Mouse (Mus musculus): ENCODE data around the gene Teddm3. TPM values are rescaled to one million over a fixed set of nuclear protein-coding genes. Genes with fewer than 3 reads are reported as not detected.
"Not testable (repeated sequence)": the region's sequence is repeated elsewhere in the genome, so short reads cannot be mapped to it uniquely, and the experiment has no call there.

The Teddm3 gene
- total RNA-seq (2015; ENCODE audit: low replicate concordance), result not detected in 2 replicates
- total RNA-seq (2017; ENCODE audit: low replicate concordance), result not detected in 2 replicates

DNA sequence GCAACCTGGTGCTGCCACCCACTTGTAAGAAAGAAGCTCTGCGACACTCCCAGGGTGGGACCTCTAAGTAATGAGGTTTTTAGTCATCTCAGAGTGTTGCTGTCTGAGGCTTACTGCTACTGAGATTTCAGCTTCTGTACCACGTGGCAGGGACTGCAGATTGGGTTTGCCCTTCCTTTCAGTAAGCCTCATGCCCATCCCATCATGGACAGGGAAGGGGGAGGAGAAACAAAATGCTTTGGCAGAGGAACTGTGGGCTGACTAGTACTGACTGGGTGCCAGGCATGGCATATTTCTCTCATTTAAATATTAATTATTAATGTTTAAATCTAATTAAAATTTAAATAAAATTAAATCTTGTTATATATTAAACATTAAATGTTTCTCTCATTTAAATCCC is at the start of gene Teddm3:
Gene Teddm3, minus strand, starts transcription at position 101 of the 400 bp plus-strand sequence.
- not testable (repeated sequence) for ATAC-seq (replicated peaks; ENCODE audit: low FRiP score, poor library complexity, severe bottlenecking)

DNA sequence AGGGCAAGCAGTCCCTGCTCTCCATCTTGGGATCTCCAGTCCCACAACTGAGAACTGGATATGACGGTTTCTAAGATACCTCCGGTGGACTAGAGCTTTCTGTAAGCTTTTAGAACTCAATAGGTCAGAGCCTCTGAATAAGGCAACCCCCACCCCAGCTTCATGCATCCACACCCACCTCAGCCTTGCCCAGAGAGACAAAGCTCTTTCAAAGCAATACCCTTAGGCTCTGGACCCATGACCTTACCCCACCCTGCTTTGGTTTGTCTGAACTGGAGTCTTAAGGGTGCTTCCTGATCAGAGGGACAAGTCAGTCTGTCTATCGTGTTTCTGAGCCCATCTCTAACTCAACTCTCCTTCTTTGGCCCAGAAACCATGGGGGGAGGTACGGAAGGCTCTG is 48.9 kb upstream of the Teddm3 start:
- ATAC-seq (replicated peaks; ENCODE audit: low FRiP score, poor library complexity, severe bottlenecking), result no peak

DNA sequence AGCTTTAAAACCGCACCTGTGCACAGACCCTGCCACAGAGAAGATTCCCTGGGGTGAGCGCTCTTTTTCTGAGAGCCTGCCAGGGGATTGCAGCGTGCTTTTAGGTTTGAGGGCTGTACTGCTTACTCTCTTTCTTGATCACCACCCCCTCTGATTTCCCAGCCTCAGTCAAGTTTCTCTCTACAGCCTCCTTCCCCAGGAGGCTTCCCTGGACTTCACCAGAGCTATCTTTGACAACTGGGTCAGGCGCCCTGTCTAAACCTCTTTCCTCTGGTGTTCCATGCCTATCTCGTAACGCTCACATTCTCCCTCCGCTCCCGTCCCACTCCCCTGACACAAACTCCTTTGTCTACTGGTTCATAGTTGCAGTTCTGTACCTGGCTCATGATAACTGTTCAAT is 45.6 kb upstream of the Teddm3 start:
- no peak for ATAC-seq (replicated peaks; ENCODE audit: low FRiP score, poor library complexity, severe bottlenecking)

DNA sequence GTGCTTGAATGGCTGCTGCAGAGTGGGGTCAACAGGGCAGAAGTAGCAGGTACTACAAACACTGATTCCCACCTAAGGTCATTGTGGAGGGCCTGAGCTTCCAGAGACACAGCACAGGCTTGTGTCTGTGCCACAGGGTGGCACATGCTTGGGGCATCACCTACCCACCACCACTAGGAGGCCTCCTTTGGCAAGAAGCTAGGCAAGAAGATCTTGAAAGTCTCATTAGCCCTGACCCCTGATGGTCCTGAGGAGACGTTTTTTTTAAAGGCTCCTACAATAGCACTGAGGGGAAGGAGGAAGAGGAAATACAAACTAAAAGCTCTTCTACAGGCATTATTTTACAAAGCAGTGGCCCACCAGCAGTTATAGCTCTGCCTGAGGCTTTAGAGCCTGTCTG is 44.7 kb upstream of the Teddm3 start:
- ATAC-seq (replicated peaks; ENCODE audit: low FRiP score, poor library complexity, severe bottlenecking), result no peak

DNA sequence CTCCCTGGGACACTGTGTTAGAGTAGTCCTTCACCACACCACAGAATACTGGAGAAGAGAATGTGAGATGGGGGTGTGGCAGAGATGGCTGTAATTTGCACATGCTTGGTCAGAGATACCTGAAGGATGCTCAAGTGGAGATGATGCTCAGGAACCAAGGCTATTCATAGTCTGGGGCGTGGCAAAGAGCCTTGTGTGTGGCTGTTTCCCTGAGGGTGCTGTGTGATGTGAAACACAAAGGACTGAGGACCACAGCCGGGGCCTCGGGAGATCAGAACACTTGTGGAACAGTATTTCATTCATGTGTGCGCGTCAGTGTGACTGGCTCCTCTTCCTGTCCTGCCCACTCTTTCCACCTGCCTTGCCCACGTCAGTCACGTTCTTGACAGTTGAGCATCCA is 44.2 kb upstream of the Teddm3 start:
- no peak for ATAC-seq (replicated peaks; ENCODE audit: low FRiP score, poor library complexity, severe bottlenecking)

DNA sequence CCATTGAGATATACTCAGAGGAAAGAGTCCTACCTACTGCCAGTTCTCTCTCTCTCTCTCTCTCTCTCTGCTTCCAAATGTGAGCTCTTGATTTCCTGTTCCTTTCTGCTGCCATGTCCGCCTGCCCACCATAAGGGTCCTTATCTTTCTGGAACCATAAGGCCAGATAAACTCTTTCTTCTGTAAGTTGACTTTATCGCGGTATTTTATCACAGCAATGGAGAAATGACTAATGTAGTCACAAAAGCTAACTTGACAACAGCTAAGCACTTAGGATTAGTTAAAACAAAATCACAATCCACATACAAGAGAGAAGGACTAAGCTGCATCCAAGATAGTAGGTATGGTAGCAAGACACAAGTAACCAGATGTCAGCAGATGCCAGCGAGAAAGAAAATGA is 43.7 kb upstream of the Teddm3 start:
- ATAC-seq (replicated peaks; ENCODE audit: low FRiP score, poor library complexity, severe bottlenecking), result no peak

DNA sequence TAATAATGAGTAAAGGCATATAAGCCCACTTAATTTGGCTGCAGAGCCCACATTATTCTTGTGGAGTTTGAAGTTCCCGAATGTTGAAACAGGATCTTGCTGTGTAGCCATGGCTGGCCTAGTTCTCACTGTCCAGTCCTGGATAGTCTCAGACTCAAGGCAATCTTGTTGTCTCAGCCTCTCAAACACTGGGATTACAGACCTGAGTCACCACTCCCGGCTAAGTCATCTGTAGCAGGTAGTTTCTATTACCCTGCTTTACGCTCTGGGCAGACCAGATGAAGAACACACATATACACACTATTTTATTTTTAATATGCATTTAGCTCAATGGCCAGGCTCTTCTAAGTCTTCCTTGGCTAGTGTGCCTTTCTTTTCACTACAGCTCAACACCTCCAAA is 42.8 kb upstream of the Teddm3 start:
- no peak for ATAC-seq (replicated peaks; ENCODE audit: low FRiP score, poor library complexity, severe bottlenecking)

DNA sequence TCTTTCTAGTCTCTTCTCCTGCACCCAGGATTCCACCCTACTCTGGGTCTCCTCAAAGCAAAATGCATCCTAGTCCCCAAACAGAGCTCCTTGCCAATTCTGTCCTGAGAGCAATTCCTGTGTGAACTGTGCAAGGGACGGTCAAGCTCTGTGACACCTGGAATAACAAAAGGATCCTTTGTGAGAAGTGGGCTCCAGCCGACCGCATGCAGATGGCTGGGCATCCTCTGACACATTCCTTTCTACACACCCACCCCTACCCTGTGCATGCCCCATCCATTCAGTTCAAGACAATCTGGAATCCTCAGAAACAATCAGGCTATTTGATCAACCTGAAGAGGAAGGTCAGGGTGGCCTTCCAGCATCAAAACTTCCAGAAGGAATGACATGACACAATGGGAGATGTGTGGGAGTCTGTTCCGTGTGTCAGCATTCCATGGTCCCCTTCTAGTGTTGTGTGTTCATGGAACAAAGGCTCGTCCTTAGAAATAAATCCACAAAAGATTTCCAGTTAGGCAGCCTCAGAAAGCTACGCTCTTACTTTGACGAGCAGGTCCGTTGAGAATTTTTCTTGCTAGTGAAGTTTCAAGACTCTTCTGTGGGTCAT is 41.6 kb upstream of the Teddm3 start:
- ATAC-seq (replicated peaks; ENCODE audit: low FRiP score, poor library complexity, severe bottlenecking), result no peak

DNA sequence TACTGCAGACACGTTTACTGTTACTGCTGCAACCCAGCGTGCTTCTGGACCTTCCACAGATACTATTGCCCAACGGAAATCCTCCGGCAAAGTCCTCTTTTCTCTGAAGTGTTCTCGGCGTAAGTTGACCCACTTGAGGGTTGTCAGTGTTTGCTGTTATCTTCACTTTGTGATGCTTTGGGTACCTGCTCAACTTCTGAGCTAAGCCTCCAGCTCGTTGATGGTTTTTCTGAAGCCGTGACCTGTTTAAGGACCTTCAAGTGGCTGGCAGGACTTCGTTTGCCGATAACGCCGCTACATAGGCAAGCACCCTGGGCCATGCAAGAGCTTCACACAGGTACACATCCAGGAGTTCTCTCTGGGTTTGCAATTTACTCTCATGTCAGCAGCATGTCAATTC is 40.4 kb upstream of the Teddm3 start:
- ATAC-seq (replicated peaks; ENCODE audit: low FRiP score, poor library complexity, severe bottlenecking), result no peak

DNA sequence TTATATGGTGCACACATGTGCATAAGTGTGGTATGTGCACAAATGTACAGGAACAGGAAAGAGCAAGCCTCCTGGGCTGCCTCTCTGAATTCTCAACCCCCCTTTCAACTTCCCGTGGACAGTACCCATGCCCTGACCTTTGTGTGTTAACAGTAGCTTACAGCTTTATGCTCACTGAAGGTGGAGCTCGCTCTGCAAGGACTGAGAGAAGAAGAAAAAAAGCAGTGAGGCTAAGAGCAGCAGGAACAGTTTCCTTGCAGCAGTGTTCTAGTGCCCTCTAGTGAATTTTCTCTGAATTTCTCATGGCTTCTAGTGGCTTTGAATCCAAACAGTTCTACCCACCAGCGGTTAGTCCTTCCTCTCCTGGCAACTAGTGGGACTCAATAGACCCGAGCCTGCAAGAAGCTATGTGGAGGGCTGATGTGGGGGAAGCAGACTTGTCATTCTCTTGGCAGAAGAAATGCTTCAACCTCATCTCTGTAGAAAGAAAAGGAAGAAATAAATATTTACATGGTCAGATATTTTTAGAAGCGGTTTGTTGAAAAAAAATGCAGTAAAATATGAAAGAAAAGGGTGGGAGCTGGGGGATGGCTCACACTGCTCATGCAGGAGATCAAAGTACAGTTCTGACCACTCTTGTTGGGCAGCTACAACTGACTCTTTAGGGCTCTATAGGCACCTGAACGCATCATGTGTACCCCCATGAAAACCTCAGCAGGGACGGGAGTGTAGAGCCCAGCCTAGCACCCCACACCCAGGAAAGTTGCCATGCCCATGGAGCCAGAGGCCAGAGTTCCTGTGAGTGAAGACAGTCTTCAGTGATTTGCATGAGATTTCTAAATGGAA is 38.9 kb upstream of the Teddm3 start:
- ATAC-seq (replicated peaks; ENCODE audit: low FRiP score, poor library complexity, severe bottlenecking), result no peak

DNA sequence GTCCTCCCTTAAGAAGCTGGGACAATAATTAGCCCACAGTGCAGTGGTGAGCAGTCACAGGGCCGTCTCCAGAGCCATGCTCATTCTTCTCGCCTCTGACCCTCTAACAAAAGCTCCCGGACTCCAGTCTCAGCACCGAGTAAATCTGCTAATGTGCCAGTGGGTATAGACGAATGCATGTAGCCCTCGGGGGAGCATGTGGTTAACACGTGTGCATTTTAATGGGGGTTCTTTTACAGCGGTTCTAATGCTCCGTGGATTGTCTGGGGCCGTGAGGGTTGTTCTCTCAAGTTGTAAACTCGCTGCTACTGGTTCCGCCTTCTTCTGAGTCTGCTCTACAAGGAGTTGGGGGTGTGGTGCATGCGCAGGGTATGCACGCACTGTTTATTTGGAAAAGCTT is 37.8 kb upstream of the Teddm3 start:
- ATAC-seq (replicated peaks; ENCODE audit: low FRiP score, poor library complexity, severe bottlenecking), result no peak

DNA sequence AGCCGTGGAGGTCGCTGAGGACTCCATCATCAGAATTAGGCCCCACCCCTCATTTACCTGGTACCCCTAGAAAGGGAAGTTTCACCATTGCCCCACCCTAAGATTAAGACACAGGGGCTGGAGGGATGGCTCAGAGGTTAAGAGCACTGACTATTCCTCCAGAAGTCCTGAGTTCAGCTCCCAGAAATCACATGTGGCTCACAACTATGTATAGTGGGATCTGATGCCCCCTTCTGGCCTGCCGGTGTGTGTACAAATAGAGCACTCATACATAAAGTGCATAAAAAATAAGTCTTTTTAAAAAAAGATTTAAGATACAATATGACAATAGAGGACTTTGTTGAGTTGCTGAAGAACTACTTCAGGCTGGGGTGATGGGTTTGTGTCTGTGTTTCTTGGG is 34.5 kb upstream of the Teddm3 start:
- no peak for ATAC-seq (replicated peaks; ENCODE audit: low FRiP score, poor library complexity, severe bottlenecking)

DNA sequence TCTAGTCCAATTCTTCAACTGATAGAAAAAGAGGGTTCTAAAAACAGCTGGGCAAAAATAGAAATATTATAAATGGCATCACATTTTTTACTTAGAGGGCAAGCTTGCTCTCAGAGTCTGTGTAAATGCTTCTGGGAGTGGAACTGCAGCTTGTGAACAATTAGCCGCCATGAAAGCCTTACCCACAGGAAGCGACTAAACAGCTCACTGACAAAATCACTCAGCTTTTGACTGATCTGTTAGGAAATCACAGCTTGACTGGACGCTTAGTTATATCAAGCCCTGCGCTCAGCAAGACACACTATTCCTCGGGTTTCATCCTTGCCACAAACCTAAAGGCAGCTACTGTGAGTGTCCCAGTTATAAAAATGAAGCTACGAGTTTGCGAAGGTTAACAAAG is 33.8 kb upstream of the Teddm3 start:
- no peak for ATAC-seq (replicated peaks; ENCODE audit: low FRiP score, poor library complexity, severe bottlenecking)

DNA sequence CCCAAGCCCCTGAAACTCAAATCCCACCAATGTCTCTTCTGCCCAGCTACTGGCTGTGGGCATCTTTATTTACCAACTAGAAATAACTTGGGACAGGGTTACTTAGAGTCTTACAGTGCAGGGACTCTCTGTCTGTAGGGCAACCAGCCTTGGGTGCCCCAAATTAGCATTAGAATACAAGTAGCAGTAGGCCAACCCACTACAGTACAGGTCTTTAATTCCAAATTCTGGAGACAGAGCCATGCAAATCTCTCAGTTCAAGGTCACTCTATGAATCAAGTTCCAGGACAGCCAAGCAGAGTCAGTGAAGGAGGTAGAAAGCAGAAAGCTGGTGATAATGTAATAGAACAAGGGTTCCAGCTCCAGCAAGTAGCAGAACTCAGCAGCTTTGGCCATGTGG is 30.9 kb upstream of the Teddm3 start:
- ATAC-seq (replicated peaks; ENCODE audit: low FRiP score, poor library complexity, severe bottlenecking), result no peak

DNA sequence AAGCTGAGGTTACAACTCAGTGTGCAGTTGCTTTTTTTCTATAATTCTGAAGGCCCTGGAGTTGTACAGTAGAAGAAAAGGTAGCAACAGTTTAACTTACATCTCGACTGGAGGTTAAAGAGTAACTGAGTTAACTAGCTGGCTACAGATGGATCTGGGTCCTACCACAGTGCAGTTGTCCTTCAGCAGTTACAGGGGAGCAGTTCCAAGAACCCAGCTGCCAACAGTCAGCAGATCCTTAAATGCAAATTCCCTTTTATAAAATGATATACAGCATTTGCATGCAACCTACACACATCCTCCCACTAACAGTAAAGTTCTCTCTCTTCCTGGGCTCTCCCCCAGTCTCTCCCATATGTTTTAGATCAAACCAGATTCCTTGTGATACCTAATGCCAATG is 28.3 kb upstream of the Teddm3 start:
- ATAC-seq (replicated peaks; ENCODE audit: low FRiP score, poor library complexity, severe bottlenecking), result no peak

DNA sequence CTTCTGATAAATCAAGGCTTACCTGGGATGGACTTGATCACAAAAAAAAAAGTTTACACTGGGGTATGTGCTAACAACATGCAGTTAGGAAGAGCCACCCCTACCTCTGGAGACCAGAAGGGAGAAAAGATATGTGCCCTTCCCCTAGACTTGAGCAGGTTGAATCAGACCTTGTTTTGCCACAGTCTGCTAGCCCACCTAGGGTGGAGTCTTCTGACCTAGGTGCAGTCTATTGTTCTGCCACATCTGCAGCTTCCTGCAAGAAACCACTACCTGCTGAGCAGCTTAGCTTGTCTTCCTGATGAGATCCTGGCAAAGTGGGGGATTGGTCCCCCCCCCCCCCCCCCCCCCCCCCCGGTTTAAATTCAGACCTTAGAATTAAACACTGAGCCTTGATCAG is 21.4 kb upstream of the Teddm3 start:
- no peak for ATAC-seq (replicated peaks; ENCODE audit: low FRiP score, poor library complexity, severe bottlenecking)

DNA sequence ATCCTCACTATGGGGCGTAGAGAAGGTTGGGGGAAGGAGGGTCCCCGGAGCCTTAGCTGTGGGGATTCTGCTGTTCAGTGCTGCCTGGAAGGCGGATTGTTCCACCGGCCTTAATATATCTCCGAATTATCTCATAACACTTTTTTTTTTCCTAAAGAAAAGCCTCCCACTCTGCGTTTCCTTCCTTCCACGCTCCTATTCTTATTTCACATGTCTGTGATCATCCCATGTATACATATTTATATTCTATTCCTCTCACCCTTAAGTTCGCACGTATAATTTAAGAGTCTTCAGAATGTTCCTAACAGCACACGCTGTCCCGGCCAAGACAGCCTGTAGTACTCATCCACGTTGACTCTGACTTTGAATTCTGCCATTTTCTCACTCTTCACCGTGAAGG is 14.9 kb upstream of the Teddm3 start:
- ATAC-seq (replicated peaks; ENCODE audit: low FRiP score, poor library complexity, severe bottlenecking), result no peak

DNA sequence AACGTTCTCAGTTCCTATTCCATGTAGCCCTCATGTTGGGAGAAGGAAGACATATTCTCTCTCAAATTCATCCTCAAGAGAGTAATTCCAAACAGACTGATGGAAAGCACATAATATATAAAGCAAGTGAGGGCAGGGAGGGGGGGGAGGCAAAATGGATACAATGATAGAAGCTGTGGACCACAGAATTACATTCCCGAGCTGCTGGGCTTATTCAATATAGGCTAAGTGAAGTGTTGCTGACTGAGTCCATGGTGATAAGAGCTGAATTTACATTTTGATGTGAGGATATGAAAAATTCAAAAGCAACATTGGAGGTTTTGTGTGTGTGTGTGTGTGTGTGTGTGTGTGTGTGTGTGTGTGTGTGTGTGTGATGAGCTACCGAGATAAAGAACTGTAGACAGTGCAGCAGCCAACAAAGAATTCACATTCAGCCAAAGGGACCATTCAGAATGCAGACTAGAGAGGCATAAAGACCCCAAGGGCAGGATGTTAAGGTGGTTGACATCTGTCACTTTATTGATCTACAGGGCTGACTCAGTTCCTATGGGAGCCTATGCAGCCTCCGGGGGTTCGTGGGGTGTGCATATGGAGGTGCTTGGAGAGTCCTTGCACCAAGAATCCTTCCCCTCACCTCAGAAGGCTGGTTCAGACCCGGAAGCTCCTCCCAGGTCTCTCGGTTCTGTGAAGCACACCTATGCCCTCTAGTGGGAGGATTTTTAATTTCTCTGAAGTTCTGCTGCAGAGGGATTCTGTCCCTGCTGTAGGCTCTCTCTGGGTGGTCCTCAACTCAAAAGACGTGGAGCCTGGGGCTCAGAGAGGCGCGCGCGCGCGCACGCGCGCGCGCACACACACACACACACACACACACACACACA is 11.8 kb upstream of the Teddm3 start:
- not testable (repeated sequence) for ATAC-seq (replicated peaks; ENCODE audit: low FRiP score, poor library complexity, severe bottlenecking)

DNA sequence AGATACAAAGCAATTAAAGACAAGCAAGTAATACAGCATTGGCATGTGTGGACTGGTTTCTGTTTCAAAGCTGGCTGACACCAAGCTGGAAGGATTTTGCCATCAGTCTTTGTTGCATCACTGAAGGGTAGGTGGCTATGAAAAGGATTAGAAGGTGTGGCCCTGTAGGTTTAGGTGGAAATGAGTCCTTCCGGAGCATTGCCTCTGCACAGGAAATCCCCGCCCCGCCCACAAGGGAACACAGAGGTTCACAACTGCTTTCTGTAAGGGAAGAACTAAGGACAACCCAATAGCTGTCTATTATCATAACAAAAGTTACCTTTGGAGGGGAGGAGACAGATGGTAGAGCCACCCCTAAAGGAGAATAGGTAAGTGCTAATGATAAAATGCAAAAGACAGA is 9.6 kb upstream of the Teddm3 start:
- not testable (repeated sequence) for ATAC-seq (replicated peaks; ENCODE audit: low FRiP score, poor library complexity, severe bottlenecking)

DNA sequence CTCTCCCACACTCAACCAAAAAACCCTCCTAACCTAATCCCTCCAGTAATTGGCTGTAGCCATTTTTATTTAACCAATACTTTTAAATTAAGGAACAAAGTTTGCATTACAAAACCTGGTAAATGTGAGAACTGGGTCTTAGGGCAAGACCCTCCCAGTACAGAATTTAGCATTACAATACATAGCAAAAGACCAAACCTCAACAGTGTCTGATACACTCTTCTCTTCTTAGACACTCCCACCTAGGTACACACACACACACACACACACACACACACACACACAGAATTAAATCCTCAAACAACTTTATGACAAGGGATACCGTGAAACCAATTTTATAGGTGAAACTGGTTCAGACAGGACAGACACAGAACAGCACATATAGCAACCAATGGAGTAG is 5.4 kb upstream of the Teddm3 start:
- not testable (repeated sequence) for ATAC-seq (replicated peaks; ENCODE audit: low FRiP score, poor library complexity, severe bottlenecking)

DNA sequence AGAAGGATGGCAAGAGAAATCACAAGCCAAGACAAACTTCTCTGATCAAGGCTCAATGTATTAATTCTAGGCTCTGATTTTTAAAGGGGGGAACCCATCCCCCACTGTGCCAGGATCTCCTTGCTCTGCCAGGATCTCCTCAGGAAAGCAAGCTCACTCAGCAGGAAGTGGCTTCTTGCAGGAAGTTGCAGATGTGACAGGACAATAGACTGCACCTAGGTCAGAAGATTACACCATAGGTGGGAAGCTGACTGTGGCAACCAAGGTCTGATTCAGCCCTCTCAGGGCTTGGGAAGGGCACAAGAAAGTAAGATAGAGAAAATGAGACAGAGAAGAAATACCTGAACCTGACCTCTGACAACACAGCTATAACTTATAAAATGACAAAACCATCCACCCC is 2.5 kb upstream of the Teddm3 start:
- ATAC-seq (replicated peaks; ENCODE audit: low FRiP score, poor library complexity, severe bottlenecking), result not testable (repeated sequence)
